Mouse (Mus musculus) ovary, adult 18-20 months (tissue): ENCODE measurements at regions not wholly inside any gene's neighbourhood (a gene's known extent, or its start where the extent isn't known, plus 50 kb on each side); places are given as distances from the start of the nearest gene placed in this dataset.

Experiments used
- DNase-seq: peaks from one replicate; pipeline ENCODE4 v3.0.0; 2022; ENCODE audit warnings: low spot score, mixed read lengths

- DNase-seq: no peak
These were observed 131.2 kb upstream of the Lef1 start for GRCm38 (mm10) chr3:130978986-130979642.

- no peak for DNase-seq
These were observed 132.2 kb upstream of the Lef1 start for GRCm38 (mm10) chr3:130977921-130978700.

- no peak for DNase-seq
These were observed 134.1 kb upstream of the Lef1 start for GRCm38 (mm10) chr3:130976206-130976605.

GRCm38 (mm10) chr3:130975291-130975690, 135.0 kb upstream of the Lef1 start:
- DNase-seq: no peak

GRCm38 (mm10) chr3:130972126-130972525, 138.1 kb upstream of the Lef1 start:
- peak; percentile 42 for DNase-seq

- no peak for DNase-seq
These were observed 145.0 kb upstream of the Lef1 start for GRCm38 (mm10) chr3:130965275-130965674.

- DNase-seq: no peak
These were observed 146.2 kb upstream of the Lef1 start for GRCm38 (mm10) chr3:130964088-130964487.

GRCm38 (mm10) chr3:130963625-130964024, 146.6 kb upstream of the Lef1 start:
- DNase-seq: no peak

- DNase-seq: no peak
These were observed 147.4 kb upstream of the Lef1 start for GRCm38 (mm10) chr3:130962701-130963472.

- no peak for DNase-seq
These were observed 148.1 kb upstream of the Lef1 start for GRCm38 (mm10) chr3:130962151-130962633.

- DNase-seq: no peak
These were observed 148.6 kb upstream of the Lef1 start for GRCm38 (mm10) chr3:130961704-130962103.

GRCm38 (mm10) chr3:130955958-130956357, 154.3 kb upstream of the Lef1 start:
- DNase-seq: no peak

GRCm38 (mm10) chr3:130951381-130951780, 158.9 kb upstream of the Lef1 start:
- peak; percentile 16 for DNase-seq

- DNase-seq: peak; percentile 21
These were observed 159.4 kb upstream of the Lef1 start for GRCm38 (mm10) chr3:130950872-130951271.

- DNase-seq: no peak
These were observed 162.4 kb upstream of the Lef1 start for GRCm38 (mm10) chr3:130947880-130948279.

GRCm38 (mm10) chr3:130947277-130947606, 163.0 kb upstream of the Lef1 start:
- no peak for DNase-seq

- DNase-seq: no peak
These were observed 163.5 kb upstream of the Lef1 start for GRCm38 (mm10) chr3:130946576-130947276.

GRCm38 (mm10) chr3:130945861-130946449, 164.3 kb upstream of the Lef1 start:
- DNase-seq: peak; percentile 16

GRCm38 (mm10) chr3:130945396-130945795, 164.9 kb upstream of the Lef1 start:
- no peak for DNase-seq

GRCm38 (mm10) chr3:130944241-130944640, 166.0 kb upstream of the Lef1 start:
- DNase-seq: no peak

GRCm38 (mm10) chr3:130942947-130943630, 167.2 kb upstream of the Lef1 start:
- DNase-seq: no peak
